Mouse (Mus musculus): Measurements from ENCODE around the gene Cst12.

GRCm38 (mm10) chr2:148819909-148820308 is 30.7 kb downstream of the Cst12 start, which contains the start of gene Cst13:
- no peak for TF ChIP-seq EP300 (IDR thresholded peaks at IDR 0.05; ENCODE audit: low read depth in 1 of 2, low read length in 2 of 2)
- TF ChIP-seq CTCF (IDR thresholded peaks at IDR 0.05 in 2 of 3, conservative IDR thresholded peaks at IDR 0.05 in 1 of 3; ENCODE audit: control insufficient read depth in 1 of 3, insufficient read depth in 1 of 3, low read depth in 2 of 3, low read length in 3 of 3, poor library complexity in 1 of 3, severe bottlenecking in 1 of 3), result no peak
- TF ChIP-seq CHD2 (IDR thresholded peaks at IDR 0.05; ENCODE audit: low read length), result no peak
- TF ChIP-seq MAFK (IDR thresholded peaks at IDR 0.05; ENCODE audit: borderline replicate concordance, low read depth, low read length), result no peak
- no peak for TF ChIP-seq POLR2A (IDR thresholded peaks at IDR 0.05; ENCODE audit: control insufficient read depth in 1 of 2, insufficient read depth in 1 of 2, low read depth in 1 of 2, low read length in 2 of 2, poor library complexity in 1 of 2)
- no peak for TF ChIP-seq UBTF (IDR thresholded peaks at IDR 0.05; ENCODE audit: borderline replicate concordance, insufficient read depth, low read depth, low read length)

Data from MEL (cell line).